Mouse (Mus musculus) heart, embryonic 11.5 days (tissue): ENCODE data around the gene Fer1l4. TPM values are rescaled to one million over a fixed set of nuclear protein-coding genes. Genes with fewer than 3 reads are reported as not detected.

Source experiments
- ATAC-seq: fragments of 200-750 bp; cut with Nextera tagmentation; replicated peaks from 2 replicates; pipeline ENCODE4 v1.8.0; 2017; ENCODE audit warnings: moderate library complexity; ENCODE audit not compliant: insufficient number of reproducible peaks, low FRiP score, low TSS enrichment
- H3K27ac ChIP-seq: fragments of 300-500 bp; sonication (generic); 2 replicates; pipeline ENCODE4 v1.5.1; 2014; ENCODE audit warnings: mild to moderate bottlenecking, low read depth, low read length
- H3K27me3 ChIP-seq: fragments of 300-500 bp; sonication (generic); 2 replicates; pipeline ENCODE4 v1.6.1; 2014; ENCODE audit warnings: mild to moderate bottlenecking, low read length, mixed read lengths; ENCODE audit not compliant: control insufficient read depth, insufficient read depth
- H3K36me3 ChIP-seq: fragments of 300-500 bp; sonication (generic); 2 replicates; pipeline ENCODE4 v1.6.1; 2014; ENCODE audit warnings: mild to moderate bottlenecking, low read length, moderate library complexity, mixed read lengths; ENCODE audit not compliant: control insufficient read depth, insufficient read depth
- H3K4me1 ChIP-seq: fragments of 300-500 bp; sonication (generic); 2 replicates; pipeline ENCODE4 v1.6.1; 2014; ENCODE audit warnings: low read length; ENCODE audit not compliant: control insufficient read depth, insufficient read depth
- H3K4me2 ChIP-seq: fragments of 300-500 bp; sonication (generic); 2 replicates; pipeline ENCODE4 v1.6.1; 2014; ENCODE audit warnings: mild to moderate bottlenecking, moderate library complexity
- H3K4me3 ChIP-seq: fragments of 300-500 bp; sonication (generic); 2 replicates; pipeline ENCODE4 v1.5.1; 2014; ENCODE audit warnings: low read depth, low read length
- H3K9ac ChIP-seq: fragments of 300-500 bp; sonication (generic); 2 replicates; pipeline ENCODE4 v1.6.1; 2014; ENCODE audit warnings: mild to moderate bottlenecking, low read depth, low read length, moderate library complexity
- H3K9me3 ChIP-seq: fragments of 300-500 bp; sonication (generic); replicated peaks from 2 replicates; pipeline ENCODE4 v1.6.1; 2016; ENCODE audit warnings: low read length; ENCODE audit not compliant: control insufficient read depth
- WGBS: fragments of 180-500 bp; shearing (Covaris S2); extraction: QIAGEN DNeasy Blood & Tissue Kit; methylation state at CpG from one replicate; pipeline ENCODE4 v1.1.7; 2014; ENCODE audit not compliant: insufficient replicate concordance; 5-methylcytosine and 5-hydroxymethylcytosine counted together
- polyA plus RNA-seq: library from polyadenylated mRNA; unstranded; fragments of >200 nt; fragmentation: Nextera tagmentation; extraction: Ambion mirVana; gene quantifications from 2 replicates; pipeline ENCODE4 v1.2.1, GENCODE M21; 2014

Fer1l4 gene
- not detected in 2 replicates for polyA plus RNA-seq

DNA sequence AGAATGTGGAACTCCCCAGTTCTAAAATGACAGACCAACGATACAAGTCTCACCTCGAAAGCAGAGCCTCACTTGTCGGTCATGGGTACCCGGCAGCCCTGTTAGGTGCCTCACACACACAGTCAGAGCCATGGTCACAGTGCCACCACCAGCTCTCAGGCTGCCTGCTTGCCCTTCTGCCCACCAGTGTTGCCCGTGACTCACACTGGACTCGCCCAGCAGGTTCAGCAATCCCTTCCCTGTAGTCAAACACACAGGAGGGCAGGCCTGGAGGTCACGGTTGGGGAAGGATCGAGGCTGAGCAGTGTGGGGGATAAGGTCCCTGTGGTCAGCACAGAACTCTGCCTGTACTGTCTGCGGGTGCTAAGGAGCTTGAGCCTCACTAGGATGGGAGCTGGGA lies at the start of gene Fer1l4:
Gene Fer1l4 (minus strand): TSS at position 132 of the 400 bp plus-strand sequence.
- no peaks in the 10 kb centered on the region for H3K9me3 ChIP-seq
- ATAC-seq: no peak
- WGBS: 74% methylated on average over 9 of the region's 9 CpGs
- H3K27ac ChIP-seq: no peak within 1 kb of the TSS
- H3K27me3 ChIP-seq: peaks cover 13% of the 10 kb centered on the region
- no peak within 1 kb of the TSS for H3K4me2 ChIP-seq
- no peak within 1 kb of the TSS for H3K4me3 ChIP-seq
- no peaks in the 10 kb centered on the region for H3K36me3 ChIP-seq
- H3K9ac ChIP-seq: no peak within 1 kb of the TSS
- no peaks in the 10 kb centered on the region for H3K4me1 ChIP-seq

DNA sequence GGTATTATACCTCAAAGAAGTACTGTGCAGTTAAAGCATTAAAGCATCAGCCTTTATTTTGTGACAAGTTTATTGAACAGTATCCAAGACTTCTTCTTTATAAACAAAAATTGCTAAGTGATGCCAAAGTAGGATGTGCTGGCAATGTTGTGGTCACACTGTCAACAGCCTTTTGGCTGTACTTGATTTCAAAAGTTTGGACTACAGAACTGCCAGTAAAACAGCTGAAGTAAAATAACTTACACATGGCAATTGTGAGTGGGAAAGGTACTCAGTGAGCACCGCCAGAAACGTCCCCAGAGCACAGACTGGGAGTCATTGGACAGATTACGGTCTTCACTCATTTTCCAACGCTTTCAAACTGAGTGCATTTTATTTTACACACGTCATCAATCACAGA lies 39.2 kb upstream of the Fer1l4 start:
- no peaks in the 10 kb centered on the region for H3K4me1 ChIP-seq
- H3K4me2 ChIP-seq: no peak overlapping the region
- 86% methylated on average over 5 of the region's 5 CpGs for WGBS
- no peak overlapping the region for H3K4me3 ChIP-seq
- no peaks in the 10 kb centered on the region for H3K9me3 ChIP-seq
- H3K27me3 ChIP-seq: no peaks in the 10 kb centered on the region
- no peak for ATAC-seq
- peaks cover 18% of the 10 kb centered on the region for H3K36me3 ChIP-seq
- H3K27ac ChIP-seq: no peak overlapping the region
- no peak overlapping the region for H3K9ac ChIP-seq

DNA sequence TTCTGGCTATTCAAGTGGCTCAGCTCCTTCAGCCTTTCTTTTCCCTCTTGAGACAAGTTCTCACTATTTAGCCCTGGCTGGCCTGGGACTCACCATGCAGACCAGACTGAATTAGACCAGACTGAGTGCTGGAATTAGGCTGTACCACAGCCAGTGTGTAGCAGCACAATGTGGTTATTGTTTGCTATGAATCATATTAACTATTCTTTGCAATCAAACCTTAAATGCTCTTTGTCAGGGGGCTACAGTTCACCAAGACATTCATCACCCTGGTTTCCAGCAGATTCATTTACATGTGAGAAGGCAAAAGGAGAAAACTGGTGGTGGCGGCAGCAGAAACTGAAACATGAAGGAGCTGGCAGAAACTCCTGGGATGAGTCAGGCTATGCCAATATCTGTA lies 37.1 kb upstream of the Fer1l4 start:
- no peaks in the 10 kb centered on the region for H3K4me1 ChIP-seq
- H3K4me2 ChIP-seq: no peak overlapping the region
- H3K9me3 ChIP-seq: no peaks in the 10 kb centered on the region
- no peak overlapping the region for H3K9ac ChIP-seq
- ATAC-seq: no peak
- no peak overlapping the region for H3K27ac ChIP-seq
- 91% methylated on average over 1 of the region's 1 CpGs for WGBS
- no peak overlapping the region for H3K4me3 ChIP-seq
- peaks cover 2% of the 10 kb centered on the region for H3K36me3 ChIP-seq
- H3K27me3 ChIP-seq: no peaks in the 10 kb centered on the region

DNA sequence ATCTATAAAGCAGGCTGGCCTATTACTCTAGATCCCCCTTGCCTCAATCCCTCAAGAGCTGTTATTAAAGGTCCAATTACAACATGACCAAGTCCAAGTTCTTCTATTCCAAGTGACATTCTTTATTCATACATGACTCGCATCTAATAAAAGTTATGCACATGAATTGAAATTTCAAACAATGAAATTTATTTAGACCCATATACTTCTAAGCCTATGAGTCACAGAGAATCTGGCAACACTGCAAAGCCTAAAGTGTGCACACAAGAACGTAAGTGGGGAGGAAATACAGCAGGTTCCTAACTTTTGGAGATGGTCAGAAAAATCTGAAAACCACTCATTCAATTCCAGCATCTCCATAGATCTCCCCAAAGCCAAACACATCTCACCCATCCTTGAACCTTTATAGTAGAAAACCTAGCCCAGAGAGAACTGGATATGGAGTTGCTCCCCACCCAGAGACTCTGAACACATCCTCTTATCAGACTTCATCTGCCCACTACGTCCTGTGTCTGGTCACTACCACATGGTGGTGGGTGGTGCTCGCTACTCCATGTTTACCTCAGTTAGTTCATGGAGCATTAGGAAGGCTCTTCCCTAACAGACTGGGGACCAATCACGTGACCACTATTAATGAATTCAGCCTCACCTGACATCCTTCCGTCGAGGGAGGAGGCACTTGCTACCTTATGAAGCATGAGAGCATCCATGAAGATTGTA lies 34.8 kb upstream of the Fer1l4 start:
- WGBS: 79% methylated on average over 7 of the region's 7 CpGs
- no peak for ATAC-seq

DNA sequence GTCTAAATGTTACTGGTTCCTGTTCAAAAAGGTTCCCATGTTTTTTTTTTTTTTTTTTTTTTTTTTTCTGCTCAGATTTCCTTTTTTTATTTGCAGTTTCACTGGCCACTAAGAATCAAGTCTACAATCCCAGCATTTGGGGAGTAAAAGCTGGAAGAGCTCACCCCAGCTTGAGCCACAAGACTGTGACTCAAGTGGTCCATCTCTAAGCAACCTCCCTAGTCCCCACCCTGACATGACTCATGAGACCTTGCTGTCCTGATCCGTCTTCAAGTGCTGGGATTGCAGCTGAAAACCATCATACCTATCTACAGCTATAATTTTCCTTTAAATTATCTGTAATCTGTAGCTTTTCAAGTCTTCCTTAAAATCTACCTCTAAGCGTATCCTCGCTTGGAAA lies 31.8 kb upstream of the Fer1l4 start:
- H3K9me3 ChIP-seq: no peaks in the 10 kb centered on the region
- H3K27me3 ChIP-seq: no peaks in the 10 kb centered on the region
- peaks cover 22% of the 10 kb centered on the region for H3K4me1 ChIP-seq
- H3K27ac ChIP-seq: no peak overlapping the region
- H3K4me2 ChIP-seq: no peak overlapping the region
- no peaks in the 10 kb centered on the region; the same call in 1 of the 2 replicates for H3K36me3 ChIP-seq
- no peak for ATAC-seq
- WGBS: 85% methylated on average over 3 of the region's 3 CpGs
- no peak overlapping the region for H3K4me3 ChIP-seq
- no peak overlapping the region for H3K9ac ChIP-seq

More for the DNA sequence above, 34.8 kb upstream of the Fer1l4 start:
- no peak overlapping the region for H3K4me2 ChIP-seq
- H3K27ac ChIP-seq: no peak overlapping the region
- no peaks in the 10 kb centered on the region; the same call in 1 of the 2 replicates for H3K36me3 ChIP-seq
- no peaks in the 10 kb centered on the region for H3K9me3 ChIP-seq
- no peaks in the 10 kb centered on the region for H3K27me3 ChIP-seq
- no peak overlapping the region for H3K4me3 ChIP-seq
- H3K4me1 ChIP-seq: peaks cover 4% of the 10 kb centered on the region; the same call in 1 of the 2 replicates
- no peak overlapping the region for H3K9ac ChIP-seq

DNA sequence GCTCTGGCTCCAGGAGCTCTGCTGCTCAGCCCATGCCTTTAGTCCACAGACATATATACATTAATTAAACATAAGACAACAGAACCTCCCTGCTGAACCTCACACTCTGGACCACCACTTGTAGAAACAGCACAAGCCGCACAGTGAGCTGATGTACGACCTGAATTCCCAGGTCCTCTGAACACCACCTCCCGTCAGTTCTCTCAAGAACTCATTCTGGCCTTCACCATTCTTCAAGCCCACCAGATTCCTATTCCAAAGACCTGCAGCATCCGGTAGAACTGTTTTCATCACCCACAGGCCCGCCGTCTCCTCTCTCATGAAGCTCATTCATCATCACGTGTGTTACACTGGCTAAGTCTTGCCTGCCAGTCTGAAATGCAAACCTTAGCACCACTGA lies 27.6 kb upstream of the Fer1l4 start:
- no peaks in the 10 kb centered on the region for H3K27me3 ChIP-seq
- H3K9me3 ChIP-seq: no peaks in the 10 kb centered on the region
- ATAC-seq: no peak
- H3K4me3 ChIP-seq: no peak overlapping the region
- H3K4me2 ChIP-seq: no peak overlapping the region
- H3K4me1 ChIP-seq: peaks cover 25% of the 10 kb centered on the region
- 85% methylated on average over 7 of the region's 7 CpGs for WGBS
- peaks cover 29% of the 10 kb centered on the region for H3K36me3 ChIP-seq
- H3K27ac ChIP-seq: no peak overlapping the region
- H3K9ac ChIP-seq: no peak overlapping the region

DNA sequence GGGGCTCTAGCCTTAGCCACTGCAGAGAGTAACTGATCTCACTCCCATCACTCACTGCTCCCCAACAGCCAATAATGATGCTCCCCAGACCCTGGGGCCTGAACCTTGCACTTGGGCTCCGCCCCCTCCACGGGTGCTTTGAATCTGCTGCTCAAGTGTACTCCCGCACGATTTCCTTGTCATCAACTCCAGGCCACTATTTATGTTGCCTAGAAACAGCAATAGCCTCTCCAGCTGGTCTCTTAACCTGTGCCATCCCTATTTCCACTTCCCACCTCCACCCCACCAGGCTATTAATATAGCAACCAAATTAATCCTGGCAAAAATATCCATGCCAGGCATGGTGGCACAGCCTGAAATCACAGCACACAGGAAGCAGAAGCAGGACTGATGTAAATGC lies 26.9 kb upstream of the Fer1l4 start:
- no peaks in the 10 kb centered on the region for H3K27me3 ChIP-seq
- H3K9ac ChIP-seq: no peak overlapping the region
- ATAC-seq: 0 out of 2 replicates have a peak, but pooled peaks have one; percentile 37
- H3K9me3 ChIP-seq: no peaks in the 10 kb centered on the region
- no peak overlapping the region for H3K4me3 ChIP-seq
- no peak overlapping the region for H3K4me2 ChIP-seq
- H3K36me3 ChIP-seq: peaks cover 29% of the 10 kb centered on the region
- WGBS: 38% methylated on average over 4 of the region's 4 CpGs
- no peak overlapping the region for H3K27ac ChIP-seq
- H3K4me1 ChIP-seq: peaks cover 25% of the 10 kb centered on the region

DNA sequence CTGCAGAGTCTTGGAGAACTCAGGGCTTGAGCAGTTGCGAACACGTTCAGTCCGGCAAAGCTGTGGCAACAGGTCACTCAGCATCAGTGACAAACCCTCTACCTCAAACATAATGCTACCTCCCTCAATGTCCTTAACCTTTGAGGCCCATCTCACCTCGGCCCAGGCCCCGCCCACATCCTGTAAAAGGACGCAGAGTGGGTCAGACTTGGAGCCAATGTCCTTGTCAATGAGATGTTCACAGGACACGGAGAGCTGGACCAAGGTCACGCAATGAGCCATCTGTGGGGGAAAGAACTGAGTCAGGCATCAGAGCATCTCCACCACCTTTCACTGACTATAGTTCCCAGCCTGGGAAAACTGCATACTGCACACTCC lies 26.4 kb upstream of the Fer1l4 start:
- no peak; the same call in 1 of the 2 replicates for ATAC-seq
- H3K4me2 ChIP-seq: no peak overlapping the region
- no peak overlapping the region for H3K27ac ChIP-seq
- WGBS: 82% methylated on average over 8 of the region's 8 CpGs
- peaks cover 25% of the 10 kb centered on the region for H3K4me1 ChIP-seq
- no peaks in the 10 kb centered on the region for H3K27me3 ChIP-seq
- H3K9ac ChIP-seq: no peak overlapping the region
- H3K9me3 ChIP-seq: no peaks in the 10 kb centered on the region
- peaks cover 33% of the 10 kb centered on the region for H3K36me3 ChIP-seq
- no peak overlapping the region for H3K4me3 ChIP-seq
